Mouse (Mus musculus) ES-Bruce4 (cell line): ENCODE data around the gene Ipo5.

Experiments
- CTCF ChIP-seq: IDR thresholded peaks from one replicate; pipeline ENCODE4 v1.8.1; 2011; ENCODE audit warnings: low read depth, low read length
- EP300 ChIP-seq: IDR thresholded peaks from 2 replicates; pipeline ENCODE4 v1.6.1; 2011; ENCODE audit warnings: low read depth, low read length; ENCODE audit not compliant: insufficient read depth
- POLR2A ChIP-seq: IDR thresholded peaks from one replicate; pipeline ENCODE4 v1.8.1; 2011; ENCODE audit warnings: low read length; ENCODE audit not compliant: insufficient read depth

- TF ChIP-seq CTCF (no peak), POLR2A (no peak), EP300 (no peak)
Measured at GRCm38 (mm10) chr14:120933624-120934023, 22.6 kb downstream of the Ipo5 start.
